Mouse (Mus musculus) adrenal gland, adult (tissue): ENCODE data around the gene Tmem204.
A peak's percentile ranks its signal among the peaks of the same experiment; 100 is the strongest.

Experiments used
- DNase-seq, 2 experiments: peaks; one replicate each; pipeline ENCODE4 v3.0.0; 2022 to 2023; ENCODE audit warnings: low spot score in 1 of 2; ENCODE audit not compliant: inconsistent age in 2 of 2

The Tmem204 gene

GRCm38 (mm10) chr17:25016292-25017132, 66.9 kb downstream of the Tmem204 start:
- peak; percentile 85 to 88 for DNase-seq

- peak; percentile 99 for DNase-seq
Measured at GRCm38 (mm10) chr17:25015655-25016291, 67.6 kb downstream of the Tmem204 start, which contains the start of the genes Cramp1l and Ift140. Gene Cramp1l (minus strand): TSS chr17:25015788. Gene Ift140 (plus strand): TSS chr17:25016085.

- peak; percentile 60 to 86 for DNase-seq
Measured at GRCm38 (mm10) chr17:25014841-25015570, 68.4 kb downstream of the Tmem204 start.

- peak; percentile 47 to 79 for DNase-seq
Measured at GRCm38 (mm10) chr17:25013606-25014501, 69.5 kb downstream of the Tmem204 start.
